Mouse (Mus musculus) midbrain, embryonic 16.5 days (tissue): ENCODE data around the gene Mapk6. TPM values are rescaled to one million over a fixed set of nuclear protein-coding genes. Genes with fewer than 3 reads are reported as not detected.

Experiments used
- ATAC-seq: fragments of 200-750 bp; cut with Nextera tagmentation; 2 replicates; pipeline ENCODE4 v1.8.0; 2017; ENCODE audit warnings: moderate TSS enrichment
- H3K27ac ChIP-seq: fragments of 300-500 bp; sonication (generic); 2 replicates; pipeline ENCODE4 v1.5.1; 2014; ENCODE audit warnings: mild to moderate bottlenecking, low read length, mixed read lengths
- H3K27me3 ChIP-seq: fragments of 300-500 bp; sonication (generic); 2 replicates; pipeline ENCODE4 v1.6.1; 2014; ENCODE audit warnings: low read depth, low read length, mixed read lengths; ENCODE audit not compliant: control insufficient read depth, insufficient read depth
- H3K36me3 ChIP-seq: fragments of 300-500 bp; sonication (generic); 2 replicates; pipeline ENCODE4 v1.6.1; 2014; ENCODE audit warnings: mild to moderate bottlenecking, low read length, moderate library complexity, mixed read lengths; ENCODE audit not compliant: control insufficient read depth, insufficient read depth
- H3K4me1 ChIP-seq: fragments of 300-500 bp; sonication (generic); 2 replicates; pipeline ENCODE4 v1.6.1; 2014; ENCODE audit warnings: mild to moderate bottlenecking, low read length, mixed read lengths; ENCODE audit not compliant: control insufficient read depth, insufficient read depth
- H3K4me2 ChIP-seq: fragments of 300-500 bp; sonication (generic); 2 replicates; pipeline ENCODE4 v1.6.1; 2014; ENCODE audit warnings: mild to moderate bottlenecking, low read length, mixed read lengths
- H3K4me3 ChIP-seq: fragments of 300-500 bp; sonication (generic); 2 replicates; pipeline ENCODE4 v1.5.1; 2014; ENCODE audit warnings: low read depth, mild to moderate bottlenecking, low read length, moderate library complexity, mixed read lengths
- H3K9ac ChIP-seq: fragments of 300-500 bp; sonication (generic); 2 replicates; pipeline ENCODE4 v1.6.1; 2014; ENCODE audit warnings: low read depth, low read length, mixed read lengths
- H3K9me3 ChIP-seq: fragments of 300-500 bp; sonication (generic); replicated peaks from 2 replicates; pipeline ENCODE4 v1.6.1; 2014; ENCODE audit warnings: mild to moderate bottlenecking, low read length, mixed read lengths; ENCODE audit not compliant: control insufficient read depth, poor library complexity, severe bottlenecking
- WGBS: fragments of 180-500 bp; shearing (Covaris S2); extraction: QIAGEN DNeasy Blood & Tissue Kit; methylation state at CpG from one replicate; pipeline ENCODE4 v1.1.7; 2014; 5-methylcytosine and 5-hydroxymethylcytosine counted together
- polyA plus RNA-seq: library from polyadenylated mRNA; unstranded; fragments of >200 nt; fragmentation: Nextera tagmentation; extraction: Ambion mirVana; gene quantifications from 2 replicates; pipeline ENCODE4 v1.2.1, GENCODE M21; 2015

The Mapk6 gene
- polyA plus RNA-seq, 1 experiment from 2014 or later, result 147 TPM

DNA sequence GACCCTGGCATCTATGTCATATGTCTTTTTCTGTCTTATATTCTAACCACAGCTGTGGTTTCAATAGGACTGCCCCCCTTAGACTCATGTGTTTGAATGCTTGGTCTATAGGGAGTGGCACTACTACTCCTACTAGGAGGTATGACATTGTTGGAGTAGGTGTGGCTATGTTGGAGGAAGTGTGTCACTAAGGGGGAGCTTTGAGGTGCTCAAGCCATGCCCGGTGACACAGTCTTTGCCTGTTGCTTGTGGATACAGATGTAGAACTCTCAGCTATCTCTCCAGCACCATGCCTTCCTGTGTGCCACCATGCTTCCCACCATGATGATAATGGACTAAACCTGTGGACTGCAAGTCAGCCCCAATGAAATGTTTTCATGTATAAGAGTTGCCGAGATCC lies 19.2 kb upstream of the Mapk6 start:
- WGBS, result 97% methylated on average over 2 of the region's 2 CpGs
- H3K4me3 ChIP-seq, result no peak overlapping the region
- H3K4me2 ChIP-seq, result no peak overlapping the region
- H3K27me3 ChIP-seq, result no peaks in the 10 kb centered on the region
- no peak for ATAC-seq
- no peak overlapping the region for H3K27ac ChIP-seq
- H3K4me1 ChIP-seq, result no peaks in the 10 kb centered on the region
- no peak overlapping the region for H3K9ac ChIP-seq
- H3K36me3 ChIP-seq, result no peaks in the 10 kb centered on the region
- no peaks in the 10 kb centered on the region for H3K9me3 ChIP-seq

DNA sequence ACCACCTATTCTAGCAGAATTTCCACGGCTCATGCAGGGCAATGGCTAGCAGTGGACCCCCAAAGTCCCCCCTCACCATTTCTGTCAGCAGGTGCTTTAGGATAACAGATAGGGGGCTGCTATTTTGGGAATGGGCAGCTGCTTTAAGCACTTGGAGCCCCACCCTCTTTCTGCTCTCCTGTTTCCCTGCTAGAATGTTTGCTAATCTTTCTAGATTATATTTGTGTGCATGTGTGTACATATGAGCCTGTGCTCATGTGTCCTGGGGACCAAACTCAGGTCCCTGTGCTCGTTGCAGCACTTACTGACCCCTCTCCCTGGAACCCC lies 18.4 kb upstream of the Mapk6 start:
- H3K9me3 ChIP-seq, result no peaks in the 10 kb centered on the region
- WGBS, result 80% methylated on average over 2 of the region's 2 CpGs
- ATAC-seq, result no peak
- no peak overlapping the region for H3K4me3 ChIP-seq
- H3K4me2 ChIP-seq, result no peak overlapping the region
- H3K27ac ChIP-seq, result no peak overlapping the region
- no peaks in the 10 kb centered on the region for H3K36me3 ChIP-seq
- no peaks in the 10 kb centered on the region for H3K27me3 ChIP-seq
- H3K9ac ChIP-seq, result no peak overlapping the region
- H3K4me1 ChIP-seq, result no peaks in the 10 kb centered on the region

DNA sequence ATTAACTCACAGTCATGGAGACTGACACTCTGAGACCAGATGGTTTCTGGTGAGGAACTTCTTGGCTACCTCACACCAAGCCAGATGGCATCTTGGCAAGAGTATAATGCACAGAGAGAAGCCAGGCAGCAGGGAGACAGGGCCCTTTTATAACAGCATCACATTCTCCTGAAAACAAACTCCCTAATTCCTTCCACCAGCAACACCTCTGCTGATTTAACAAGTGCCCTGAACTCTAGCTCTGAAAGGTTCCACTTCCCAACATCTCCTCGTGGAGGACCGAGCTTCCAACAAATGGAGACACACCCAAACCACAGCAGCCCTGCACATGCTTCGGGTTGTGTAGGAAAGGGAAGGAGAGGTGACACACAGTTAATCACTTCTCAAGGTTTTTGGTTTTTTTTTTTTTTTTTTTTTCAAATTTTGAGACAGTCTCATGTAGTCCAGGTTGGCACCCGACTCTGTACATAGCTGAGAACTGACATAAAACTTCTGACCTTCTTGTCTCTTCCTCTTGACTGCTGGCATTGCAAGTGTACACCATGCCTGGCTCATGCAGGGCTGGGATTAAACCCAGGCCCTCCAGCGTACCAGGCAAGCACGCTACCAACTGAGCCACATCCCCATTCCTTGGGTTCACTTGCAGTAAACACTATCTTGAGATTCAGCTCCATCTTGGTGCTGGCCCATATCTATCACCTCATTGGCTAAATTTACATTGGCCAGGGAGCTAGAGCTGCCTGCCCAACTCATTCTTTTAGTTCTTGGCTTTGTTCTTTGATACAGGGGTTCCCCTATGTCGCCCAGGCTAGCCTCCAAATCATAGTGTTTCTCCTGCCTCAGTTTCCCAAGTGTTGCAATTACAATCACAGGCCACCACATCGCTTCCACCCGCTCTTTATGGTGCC lies 17.8 kb upstream of the Mapk6 start:
- no peaks in the 10 kb centered on the region for H3K4me1 ChIP-seq
- no peak overlapping the region for H3K27ac ChIP-seq
- H3K9me3 ChIP-seq, result no peaks in the 10 kb centered on the region
- 88% methylated on average over 9 of the region's 9 CpGs for WGBS
- no peaks in the 10 kb centered on the region for H3K27me3 ChIP-seq
- no peak overlapping the region for H3K4me2 ChIP-seq
- no peak overlapping the region for H3K4me3 ChIP-seq
- H3K9ac ChIP-seq, result no peak overlapping the region
- ATAC-seq, result no peak
- no peaks in the 10 kb centered on the region for H3K36me3 ChIP-seq

DNA sequence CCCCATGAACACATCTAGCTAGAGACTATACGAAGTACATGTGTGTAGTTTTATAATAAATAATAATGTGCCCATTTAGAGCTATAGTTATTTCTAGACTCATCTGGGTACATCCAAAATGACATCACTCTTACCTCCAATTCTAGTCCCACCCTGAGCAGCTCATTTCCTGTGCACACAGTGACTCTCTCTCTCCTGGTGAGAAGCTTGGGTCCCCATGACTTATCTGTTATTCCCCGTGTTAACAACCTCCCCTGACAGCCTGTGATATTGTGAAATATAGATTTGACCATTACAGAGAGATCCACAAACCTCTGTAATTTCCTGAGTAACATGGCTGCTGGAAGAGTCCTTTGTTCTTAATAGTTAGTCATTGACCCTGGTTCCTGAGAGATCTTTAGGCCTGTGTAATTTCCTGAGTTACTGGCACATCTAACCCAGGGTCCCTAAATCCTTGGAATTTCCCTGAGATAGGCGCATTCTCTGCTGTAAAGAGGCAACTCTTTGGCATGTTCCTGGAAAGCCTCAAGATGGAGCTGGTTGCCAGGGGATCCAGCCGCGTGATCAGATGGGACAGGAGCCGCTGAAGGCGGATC lies 16.1 kb upstream of the Mapk6 start:
- no peaks in the 10 kb centered on the region for H3K9me3 ChIP-seq
- no peak overlapping the region for H3K27ac ChIP-seq
- H3K27me3 ChIP-seq, result no peaks in the 10 kb centered on the region
- H3K4me2 ChIP-seq, result no peak overlapping the region
- no peaks in the 10 kb centered on the region for H3K36me3 ChIP-seq
- H3K4me1 ChIP-seq, result no peaks in the 10 kb centered on the region
- H3K9ac ChIP-seq, result no peak overlapping the region
- WGBS, result 85% methylated on average over 7 of the region's 7 CpGs
- no peak for ATAC-seq
- H3K4me3 ChIP-seq, result no peak overlapping the region

DNA sequence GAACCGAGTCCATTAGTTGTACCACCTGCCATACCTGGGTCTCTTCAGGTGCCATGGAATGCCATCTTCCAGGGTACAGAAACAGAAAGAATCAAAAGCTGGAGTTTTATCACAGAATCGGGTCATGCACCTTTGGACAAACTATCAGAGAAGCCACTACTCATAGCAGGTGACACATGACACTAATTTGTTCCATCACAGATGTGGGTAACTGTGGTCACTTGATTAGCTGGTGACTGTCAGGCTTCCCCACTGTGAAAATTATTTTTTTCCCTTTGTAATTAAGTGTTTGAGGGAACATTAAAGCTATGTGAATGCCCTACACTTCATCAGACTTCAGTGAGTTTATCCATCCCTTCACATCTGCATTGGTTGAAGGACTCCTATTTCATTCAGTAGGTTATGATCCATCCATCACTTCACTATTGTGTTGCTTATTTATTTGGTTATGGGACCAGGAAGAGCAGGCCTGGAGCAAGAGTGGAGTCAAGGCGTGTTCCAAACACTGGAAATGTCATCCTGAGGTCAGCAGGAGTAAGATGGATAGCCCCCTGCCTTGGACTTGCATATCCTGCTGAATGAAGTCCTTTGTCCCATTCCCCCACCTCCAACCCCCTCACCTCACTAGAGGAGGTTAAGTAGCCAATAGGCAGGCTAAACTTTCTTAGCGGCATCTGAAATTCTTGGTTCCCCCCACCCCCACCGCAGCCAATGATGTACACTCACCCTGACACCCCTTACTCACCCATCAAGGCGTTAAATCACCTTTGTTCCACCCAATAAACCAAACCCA lies 14.7 kb upstream of the Mapk6 start:
- no peak overlapping the region for H3K27ac ChIP-seq
- 75% methylated on average over 6 of the region's 6 CpGs for WGBS
- no peaks in the 10 kb centered on the region for H3K4me1 ChIP-seq
- no peaks in the 10 kb centered on the region for H3K27me3 ChIP-seq
- H3K9ac ChIP-seq, result no peak overlapping the region
- no peaks in the 10 kb centered on the region for H3K36me3 ChIP-seq
- H3K4me3 ChIP-seq, result no peak overlapping the region
- H3K4me2 ChIP-seq, result no peak overlapping the region
- ATAC-seq, result no peak
- H3K9me3 ChIP-seq, result no peaks in the 10 kb centered on the region

DNA sequence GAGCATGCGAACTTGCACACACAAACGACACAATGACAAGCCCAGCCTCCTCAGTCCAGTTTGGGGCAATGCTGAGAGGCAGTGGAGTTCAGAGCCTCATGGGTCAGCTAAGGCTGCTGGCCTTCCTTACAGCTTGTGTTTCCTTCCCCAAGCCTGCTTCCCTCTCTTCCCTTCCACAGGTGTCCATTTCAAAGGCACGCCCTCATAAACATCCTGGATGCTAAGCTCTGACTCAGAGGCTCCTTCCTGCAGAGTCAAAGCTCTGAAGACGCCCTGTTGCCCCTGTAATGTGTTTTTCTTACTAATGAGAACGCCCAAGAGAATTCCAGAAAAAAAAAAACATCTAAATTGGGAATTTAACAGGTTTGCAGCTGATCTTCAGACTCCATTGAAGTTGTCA lies 13.9 kb upstream of the Mapk6 start:
- no peaks in the 10 kb centered on the region for H3K9me3 ChIP-seq
- no peak overlapping the region for H3K4me2 ChIP-seq
- no peaks in the 10 kb centered on the region for H3K4me1 ChIP-seq
- no peak for ATAC-seq
- no peak overlapping the region for H3K4me3 ChIP-seq
- no peak overlapping the region for H3K9ac ChIP-seq
- no peaks in the 10 kb centered on the region for H3K27me3 ChIP-seq
- no peak overlapping the region for H3K27ac ChIP-seq
- WGBS, result 67% methylated on average over 5 of the region's 5 CpGs
- H3K36me3 ChIP-seq, result no peaks in the 10 kb centered on the region

DNA sequence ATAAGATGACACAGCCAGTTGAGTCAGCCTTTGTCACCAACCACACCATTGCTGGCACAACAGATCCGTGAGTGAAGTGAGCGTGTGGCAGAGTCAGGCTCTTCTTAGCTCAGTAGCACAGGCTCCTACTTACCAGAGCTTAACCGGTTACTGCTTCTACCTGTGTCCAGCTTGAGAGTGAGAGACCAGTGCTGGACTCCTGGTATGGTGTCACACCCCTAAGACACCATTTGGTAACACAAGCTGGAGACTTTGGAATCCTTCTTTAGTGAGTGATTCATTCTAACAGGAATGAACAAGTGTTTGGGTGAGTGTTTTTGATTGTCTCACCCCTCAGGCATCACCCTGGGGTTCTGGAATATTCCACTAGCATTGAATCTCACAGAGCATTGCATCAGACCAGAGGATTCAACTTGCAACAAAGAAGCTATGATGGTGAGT lies 12.5 kb upstream of the Mapk6 start:
- no peak for ATAC-seq
- Histone ChIP-seq H3K27me3 (no peaks in the 10 kb centered on the region), H3K9ac (no peak overlapping the region), H3K4me2 (no peak overlapping the region), H3K4me1 (no peaks in the 10 kb centered on the region), H3K36me3 (no peaks in the 10 kb centered on the region), H3K27ac (no peak overlapping the region), H3K4me3 (no peak overlapping the region), H3K9me3 (no peaks in the 10 kb centered on the region)
- WGBS, result 90% methylated on average over 3 of the region's 3 CpGs

DNA sequence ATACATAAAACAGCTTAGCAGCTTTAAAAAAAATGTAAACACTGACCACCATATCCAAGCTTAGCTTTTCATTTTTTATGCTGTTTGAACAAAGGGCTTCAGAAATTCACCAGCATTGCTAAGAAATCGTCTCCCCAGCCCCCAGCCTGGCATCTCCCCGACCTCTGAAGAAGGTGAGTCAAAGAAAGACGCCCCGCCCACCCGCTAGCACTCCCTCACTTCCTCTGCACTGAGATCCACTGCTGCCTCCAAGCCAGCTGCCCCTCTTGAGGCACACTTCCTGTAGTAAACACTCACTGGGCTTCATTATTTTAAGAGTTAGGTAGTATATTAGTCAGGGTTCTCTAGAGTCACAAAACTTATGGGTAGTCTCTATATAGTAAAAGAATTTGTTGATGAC lies 4.4 kb upstream of the Mapk6 start:
- 52% methylated on average over 5 of the region's 5 CpGs for WGBS
- Histone ChIP-seq H3K4me3 (no peak overlapping the region), H3K9ac (no peak overlapping the region), H3K4me1 (peaks cover 6% of the 10 kb centered on the region; the same call in 1 of the 2 replicates), H3K9me3 (no peaks in the 10 kb centered on the region; the same call in 1 of the 2 replicates), H3K27ac (no peak overlapping the region), H3K27me3 (no peaks in the 10 kb centered on the region), H3K4me2 (no peak overlapping the region), H3K36me3 (no peaks in the 10 kb centered on the region)
- ATAC-seq, result no peak

DNA sequence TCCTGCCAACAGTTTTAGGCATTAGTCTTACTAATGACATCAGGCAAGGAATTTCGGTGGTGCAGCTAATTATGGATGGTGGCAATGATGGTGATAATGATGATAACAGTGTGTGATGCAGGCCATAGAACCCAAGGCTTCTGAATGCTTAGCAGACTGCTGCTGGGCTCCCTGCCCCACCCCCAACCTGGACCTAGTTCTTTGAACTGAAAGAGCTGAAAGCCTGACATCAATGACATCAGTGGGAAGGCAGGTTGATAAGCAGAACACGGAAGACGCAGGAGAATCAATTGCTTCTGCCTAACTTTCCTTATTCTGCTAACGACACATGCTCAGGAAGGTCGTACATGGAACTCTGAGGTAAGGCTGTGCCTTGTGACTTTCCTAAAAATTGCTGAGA lies 3.4 kb upstream of the Mapk6 start:
- Histone ChIP-seq H3K27me3 (no peaks in the 10 kb centered on the region), H3K27ac (no peak overlapping the region), H3K4me2 (no peak overlapping the region), H3K4me1 (peaks cover 8% of the 10 kb centered on the region; the same call in 1 of the 2 replicates), H3K9ac (no peak overlapping the region), H3K4me3 (no peak overlapping the region), H3K9me3 (no peaks in the 10 kb centered on the region; the same call in 1 of the 2 replicates), H3K36me3 (no peaks in the 10 kb centered on the region)
- WGBS, result 67% methylated on average over 5 of the region's 5 CpGs
- no peak for ATAC-seq
